Mouse (Mus musculus): ENCODE results near the gene Efcab1. TPM values are rescaled to one million over a fixed set of nuclear protein-coding genes. Genes with fewer than 3 reads are reported as not detected.

Efcab1 gene
- polyA plus RNA-seq, 2 experiments, result 8.3 to 12.6 TPM

GRCm38 (mm10) chr16:14951894-14952293, 45.5 kb downstream of the Efcab1 start:
- DNase-seq (ENCODE audit: low spot score) (no peak), ATAC-seq (ENCODE audit: low FRiP score, low read depth) (peak; percentile 65; the same call in 1 of the 2 replicates)
- WGBS, result 19% methylated on average over 2 of the region's 2 CpGs
- H3K4me2 ChIP-seq (replicated peaks; ENCODE audit: low read depth, low read length, severe bottlenecking), result no peak overlapping the region
- no peak for TF ChIP-seq POLR2A (IDR thresholded peaks at IDR 0.05; ENCODE audit: borderline replicate concordance, extremely low read depth, insufficient read depth, insufficient read length)
- H3K9ac ChIP-seq (ENCODE audit: low read depth, low read length, severe bottlenecking), result no peak overlapping the region
- no peaks in the 10 kb centered on the region for H3K36me3 ChIP-seq (ENCODE audit: control insufficient read depth, insufficient read depth, low read length)
- no peaks in the 10 kb centered on the region for H3K9me3 ChIP-seq (ENCODE audit: control insufficient read depth, low read length)
- peaks cover 5% of the 10 kb centered on the region for H3K4me1 ChIP-seq (ENCODE audit: control insufficient read depth, insufficient read depth, low read length)
- no peak overlapping the region for H3K4me3 ChIP-seq (replicated peaks; ENCODE audit: low read length)
- H3K27me3 ChIP-seq (ENCODE audit: control insufficient read depth, insufficient read depth, low read length), result no peaks in the 10 kb centered on the region
- no peak overlapping the region for H3K27ac ChIP-seq (replicated peaks; ENCODE audit: low read depth, low read length)

- no peaks in the 10 kb centered on the region for H3K4me1 ChIP-seq (ENCODE audit: control insufficient read depth, insufficient read depth, low read length)
- no peak overlapping the region for H3K9ac ChIP-seq (ENCODE audit: low read depth, low read length, severe bottlenecking)
- 96% methylated on average over 8 of the region's 8 CpGs for WGBS
- no peaks in the 10 kb centered on the region for H3K36me3 ChIP-seq (ENCODE audit: control insufficient read depth, insufficient read depth, low read length)
- H3K27me3 ChIP-seq (ENCODE audit: control insufficient read depth, insufficient read depth, low read length), result no peaks in the 10 kb centered on the region
- no peak overlapping the region for H3K27ac ChIP-seq (replicated peaks; ENCODE audit: low read depth, low read length)
- H3K4me3 ChIP-seq (replicated peaks; ENCODE audit: low read length), result no peak overlapping the region
- H3K4me2 ChIP-seq (replicated peaks; ENCODE audit: low read depth, low read length, severe bottlenecking), result no peak overlapping the region
- ATAC-seq (ENCODE audit: low FRiP score, low read depth) (no peak), DNase-seq (ENCODE audit: low spot score) (no peak)
- TF ChIP-seq POLR2A (IDR thresholded peaks at IDR 0.05; ENCODE audit: borderline replicate concordance, extremely low read depth, insufficient read depth, insufficient read length), result no peak
- H3K9me3 ChIP-seq (ENCODE audit: control insufficient read depth, low read length), result no peaks in the 10 kb centered on the region
Observed at GRCm38 (mm10) chr16:14959743-14960142, 53.3 kb downstream of the Efcab1 start.

- H3K4me2 ChIP-seq (replicated peaks; ENCODE audit: low read depth, low read length, severe bottlenecking), result no peak overlapping the region
- H3K9ac ChIP-seq (ENCODE audit: low read depth, low read length, severe bottlenecking), result no peak overlapping the region
- TF ChIP-seq POLR2A (IDR thresholded peaks at IDR 0.05; ENCODE audit: borderline replicate concordance, extremely low read depth, insufficient read depth, insufficient read length), result no peak
- ATAC-seq (ENCODE audit: low FRiP score, low read depth) (no peak), DNase-seq (ENCODE audit: low spot score) (no peak)
- no peaks in the 10 kb centered on the region for H3K9me3 ChIP-seq (ENCODE audit: control insufficient read depth, low read length)
- WGBS, result 96% methylated on average over 1 of the region's 1 CpGs
- no peaks in the 10 kb centered on the region for H3K36me3 ChIP-seq (ENCODE audit: control insufficient read depth, insufficient read depth, low read length)
- no peak overlapping the region for H3K4me3 ChIP-seq (replicated peaks; ENCODE audit: low read length)
- no peaks in the 10 kb centered on the region for H3K27me3 ChIP-seq (ENCODE audit: control insufficient read depth, insufficient read depth, low read length)
- H3K27ac ChIP-seq (replicated peaks; ENCODE audit: low read depth, low read length), result no peak overlapping the region
- H3K4me1 ChIP-seq (ENCODE audit: control insufficient read depth, insufficient read depth, low read length), result no peaks in the 10 kb centered on the region
Observed at GRCm38 (mm10) chr16:14973696-14974095, 67.3 kb downstream of the Efcab1 start.

- H3K27me3 ChIP-seq (ENCODE audit: control insufficient read depth, insufficient read depth, low read length), result no peaks in the 10 kb centered on the region
- no peak for TF ChIP-seq POLR2A (IDR thresholded peaks at IDR 0.05; ENCODE audit: borderline replicate concordance, extremely low read depth, insufficient read depth, insufficient read length)
- H3K36me3 ChIP-seq (ENCODE audit: control insufficient read depth, insufficient read depth, low read length), result no peaks in the 10 kb centered on the region
- H3K9ac ChIP-seq (ENCODE audit: low read depth, low read length, severe bottlenecking), result no peak overlapping the region
- 89% methylated on average over 2 of the region's 2 CpGs for WGBS
- ATAC-seq (ENCODE audit: low FRiP score, low read depth), result no peak
- H3K9me3 ChIP-seq (ENCODE audit: control insufficient read depth, low read length), result no peaks in the 10 kb centered on the region
- no peaks in the 10 kb centered on the region for H3K4me1 ChIP-seq (ENCODE audit: control insufficient read depth, insufficient read depth, low read length)
- no peak overlapping the region for H3K4me3 ChIP-seq (replicated peaks; ENCODE audit: low read length)
- no peak for DNase-seq (ENCODE audit: low spot score)
- H3K4me2 ChIP-seq (replicated peaks; ENCODE audit: low read depth, low read length, severe bottlenecking), result no peak overlapping the region
- no peak overlapping the region for H3K27ac ChIP-seq (replicated peaks; ENCODE audit: low read depth, low read length)
Observed at GRCm38 (mm10) chr16:14979228-14979627, 72.8 kb downstream of the Efcab1 start.

- no peaks in the 10 kb centered on the region for H3K36me3 ChIP-seq (ENCODE audit: control insufficient read depth, insufficient read depth, low read length)
- no peak overlapping the region for H3K27ac ChIP-seq (replicated peaks; ENCODE audit: low read depth, low read length)
- peaks cover 8% of the 10 kb centered on the region; the same call in 1 of the 2 replicates for H3K4me1 ChIP-seq (ENCODE audit: control insufficient read depth, insufficient read depth, low read length)
- H3K4me2 ChIP-seq (replicated peaks; ENCODE audit: low read depth, low read length, severe bottlenecking), result no peak overlapping the region
- no peaks in the 10 kb centered on the region for H3K27me3 ChIP-seq (ENCODE audit: control insufficient read depth, insufficient read depth, low read length)
- no peak overlapping the region for H3K9ac ChIP-seq (ENCODE audit: low read depth, low read length, severe bottlenecking)
- ATAC-seq (ENCODE audit: low FRiP score, low read depth) (peak; percentile 41; the same call in 1 of the 2 replicates), DNase-seq (ENCODE audit: low spot score) (peak; percentile 61)
- no peak overlapping the region for H3K4me3 ChIP-seq (replicated peaks; ENCODE audit: low read length)
- no peaks in the 10 kb centered on the region for H3K9me3 ChIP-seq (ENCODE audit: control insufficient read depth, low read length)
- no peak for TF ChIP-seq POLR2A (IDR thresholded peaks at IDR 0.05; ENCODE audit: borderline replicate concordance, extremely low read depth, insufficient read depth, insufficient read length)
- 68% methylated on average over 6 of the region's 6 CpGs for WGBS
Observed at GRCm38 (mm10) chr16:14989614-14990268, 83.3 kb downstream of the Efcab1 start.
